Mouse (Mus musculus) heart, postnatal 14 days (tissue): ENCODE results near the gene Phgr1. TPM values are rescaled to one million over a fixed set of nuclear protein-coding genes. Genes with fewer than 3 reads are reported as not detected.
A peak's percentile ranks its signal among the peaks of the same experiment; 100 is the strongest.

Source experiments
- DNase-seq, 2 experiments: peaks; one replicate each; pipeline ENCODE4 v3.0.0; 2021 to 2022
- intact Hi-C: fragments of 180-260 bp; cut with DNase I; formaldehyde crosslinking; loops from one replicate; pipeline ENCODE4 v1.15.1; 2025
- total RNA-seq, 2 experiments: library from RNA; stranded (reverse); gene quantifications; 2 replicates each; pipeline ENCODE4 v1.2.3; 2021

Gene Phgr1
- total RNA-seq, 2 experiments from 2014 or later = not detected

DNA sequence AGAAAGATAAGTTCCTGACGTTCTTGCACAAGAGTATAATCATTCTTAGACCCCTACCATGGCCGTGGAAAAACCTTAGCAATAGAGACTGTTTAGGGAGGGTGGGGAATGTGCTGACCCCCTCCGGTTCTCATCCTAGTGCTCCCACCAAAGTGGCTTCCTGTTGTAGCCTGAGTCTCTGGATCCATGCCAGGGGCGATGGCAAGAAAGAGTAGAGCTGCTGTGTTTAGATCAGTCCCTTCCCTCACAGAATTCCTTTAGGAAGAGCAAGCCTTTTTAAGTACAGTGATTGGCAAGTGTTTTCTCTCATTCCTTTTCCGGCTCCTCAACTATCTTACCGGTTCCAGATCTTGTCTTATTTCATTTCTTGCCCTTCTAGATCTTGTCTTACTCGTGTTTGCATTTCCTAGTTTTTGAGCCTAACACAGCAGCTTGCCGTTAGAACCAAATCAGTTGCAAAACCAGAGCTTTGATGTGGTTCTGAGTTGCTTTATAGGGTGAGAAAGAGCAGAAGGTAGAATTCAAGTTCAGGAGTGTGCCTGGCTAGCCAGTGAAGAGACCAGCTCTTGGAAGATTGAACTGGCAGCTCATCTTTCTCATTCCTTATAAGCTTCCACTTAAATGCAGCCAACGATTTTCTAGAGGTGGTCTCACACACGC lies 25.1 kb upstream of the Phgr1 start:
- intact Hi-C loops = loop anchor here (2.0 kb wide), 1 partner anchor 13 kb away; no protein-coding TSS in a partner anchor
- DNase-seq = peak in 1 of 2 experiments; percentile 47

DNA sequence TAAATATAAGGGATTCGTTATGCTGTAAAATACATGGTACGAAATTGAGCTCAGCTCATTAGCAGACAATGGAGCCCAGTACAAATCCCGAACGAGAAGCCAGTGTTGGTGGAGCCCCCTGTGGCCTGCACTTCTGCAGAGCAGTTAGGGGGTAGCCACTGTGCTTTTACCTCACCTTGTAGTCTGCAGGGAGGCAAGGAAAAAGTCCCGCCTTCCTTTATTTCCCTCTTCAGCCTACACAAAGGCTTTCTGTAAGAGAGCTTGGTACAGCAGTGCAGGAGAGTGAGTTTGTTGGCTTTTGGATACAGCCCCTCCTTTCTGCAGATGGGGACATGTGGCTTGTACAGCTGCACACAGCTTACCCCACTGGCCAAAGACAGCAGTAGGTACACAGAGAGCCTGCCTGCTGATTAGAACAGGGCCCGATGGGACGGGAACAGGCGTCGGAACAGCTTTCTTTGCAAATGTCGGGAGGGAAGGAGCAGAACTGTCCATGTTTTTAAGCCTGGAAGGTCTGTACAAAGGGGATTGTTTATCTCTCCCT lies 23.2 kb upstream of the Phgr1 start:
- intact Hi-C loops = no loop called here
- peak in 1 of 2 experiments; percentile 43 for DNase-seq

DNA sequence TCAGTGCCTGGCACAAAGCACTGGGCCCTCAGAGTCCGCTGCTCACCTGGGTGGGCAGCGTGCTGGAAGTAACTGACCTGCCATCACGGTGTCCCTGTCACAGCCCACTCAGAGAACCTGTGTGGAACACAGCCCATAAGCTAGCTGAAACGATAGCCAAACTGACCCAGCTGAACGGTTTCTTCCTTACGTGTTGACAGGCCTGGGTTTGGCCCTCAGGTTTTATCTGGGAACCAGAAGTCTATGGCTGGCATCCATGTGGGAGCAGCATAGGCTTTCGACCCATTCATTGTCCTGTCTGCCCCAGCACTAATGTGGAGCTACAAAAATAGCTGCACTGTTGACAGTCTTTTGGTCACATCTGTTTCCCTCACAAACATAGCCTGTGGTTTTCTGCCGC lies 22.1 kb upstream of the Phgr1 start:
- intact Hi-C loops = no loop called here
- peak; percentile 52 to 54 for DNase-seq

DNA sequence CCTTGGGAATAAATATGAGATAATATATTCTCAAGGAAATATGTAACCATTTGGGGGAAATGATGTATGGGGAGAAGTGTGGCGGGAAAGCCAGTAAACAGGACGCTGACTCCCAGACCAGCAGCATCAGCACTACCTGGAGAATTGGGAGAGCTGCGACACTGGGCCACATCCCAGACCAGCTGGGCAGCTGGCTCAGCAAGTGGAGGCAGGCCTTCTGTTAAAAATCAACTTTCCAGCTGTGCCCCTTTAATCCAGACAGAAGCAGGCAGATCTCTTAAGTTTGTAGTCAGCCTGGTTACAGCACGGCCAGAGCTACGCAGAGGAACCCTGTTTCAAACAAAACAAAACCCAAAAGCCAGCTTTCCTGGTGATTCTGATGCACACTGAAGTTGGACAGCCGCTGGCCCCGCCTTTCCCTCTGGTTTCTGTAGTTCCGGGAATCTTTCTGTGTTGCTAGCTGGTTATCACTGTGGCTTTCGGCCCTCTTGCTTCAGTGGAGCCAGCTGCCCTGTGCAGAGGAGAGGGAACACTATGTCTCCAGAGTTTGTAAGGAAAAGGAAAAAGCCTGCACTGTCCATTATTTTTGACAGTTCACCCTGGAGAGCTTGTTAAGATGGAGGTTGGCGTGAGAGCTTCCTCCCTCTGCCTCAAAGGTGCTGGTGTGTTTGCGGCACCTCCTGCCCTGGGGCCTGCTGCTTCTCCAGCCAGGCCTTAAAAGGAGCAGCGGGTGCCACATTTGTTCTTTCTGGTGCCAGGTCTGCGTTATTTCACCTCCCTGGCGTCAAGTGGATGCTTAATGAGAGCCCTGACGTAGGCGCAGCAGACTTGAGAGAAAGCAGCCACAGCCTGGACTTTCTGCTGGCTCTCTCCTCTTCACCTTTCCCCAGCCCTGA lies 20.4 kb upstream of the Phgr1 start:
- intact Hi-C loops = no loop called here
- peak in 1 of 2 experiments; percentile 46 for DNase-seq

DNA sequence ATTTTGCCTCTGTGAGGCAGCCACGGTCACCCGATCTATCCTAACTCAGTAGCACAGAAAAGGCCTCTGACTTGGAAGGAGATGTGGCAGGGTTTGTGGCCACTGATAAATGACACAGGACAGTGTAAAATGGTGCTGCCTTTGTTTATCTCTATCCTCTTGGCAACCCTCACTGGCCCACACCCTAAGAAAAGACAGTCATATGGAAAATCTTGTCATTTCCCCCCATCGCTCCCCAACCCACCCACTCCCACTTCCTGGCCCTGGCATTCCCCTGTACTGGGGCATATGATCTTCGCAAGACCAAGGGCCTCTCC lies 19.8 kb upstream of the Phgr1 start:
- intact Hi-C loops = no loop called here
- no peak for DNase-seq

DNA sequence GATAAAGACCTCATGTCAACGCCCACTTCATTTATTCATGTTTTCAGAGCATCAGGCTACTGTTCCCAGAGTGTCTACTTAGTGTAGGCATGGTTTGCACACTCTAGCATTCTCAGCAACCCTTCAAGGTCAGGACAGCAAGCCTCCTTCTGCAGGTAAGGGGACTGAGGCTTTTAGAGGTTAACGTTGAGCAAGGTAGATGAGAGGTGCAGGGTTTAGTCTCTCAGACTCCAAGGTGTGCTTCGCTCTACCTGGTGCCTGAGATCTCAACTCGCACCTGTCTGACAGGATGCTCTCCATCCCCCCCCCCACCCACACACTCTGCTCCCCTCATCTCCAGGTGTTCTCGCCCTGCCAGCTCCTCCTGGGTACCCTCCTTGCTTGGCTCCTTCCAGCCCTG lies 18.4 kb upstream of the Phgr1 start:
- DNase-seq = no peak
- intact Hi-C loops = no loop called here

DNA sequence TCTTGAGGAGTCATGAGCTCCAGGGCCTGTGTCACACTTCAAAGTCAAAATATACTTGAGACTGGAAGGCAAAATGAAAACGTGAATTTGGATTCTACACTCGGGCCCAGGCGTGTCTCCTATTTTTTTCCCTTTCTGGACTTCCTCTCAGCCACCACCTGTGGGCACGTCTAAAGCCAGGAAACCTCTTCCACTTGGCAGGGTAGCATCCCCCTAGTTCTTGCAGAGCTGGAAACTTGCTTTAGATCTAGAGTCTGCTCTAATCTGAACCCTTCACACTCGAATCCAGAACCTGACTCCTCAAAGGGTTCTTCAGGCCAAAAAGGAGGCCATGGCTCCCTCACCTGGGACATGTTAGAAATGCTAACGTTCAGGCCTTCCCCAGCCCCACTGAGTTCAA lies 17.2 kb upstream of the Phgr1 start:
- no peak for DNase-seq
- intact Hi-C loops = no loop called here

DNA sequence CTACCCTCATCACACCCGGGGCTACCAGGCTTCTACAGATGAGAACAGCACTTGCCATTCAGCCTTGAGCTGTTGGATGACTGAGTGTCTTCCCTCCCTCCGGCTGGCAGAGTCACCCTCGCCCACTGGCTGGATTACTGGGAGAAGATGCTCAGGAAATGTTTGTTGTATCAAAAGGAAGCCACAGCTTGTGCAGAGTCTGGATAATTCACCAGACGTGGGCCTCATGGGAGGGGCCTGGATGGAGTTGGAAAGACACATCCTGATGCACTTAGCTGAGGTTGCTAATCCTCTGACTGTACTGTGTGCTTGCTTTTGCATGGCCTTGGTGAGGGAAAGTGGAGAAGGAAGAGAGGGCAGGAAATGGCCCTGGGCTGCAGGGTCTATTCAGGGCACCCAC lies 16.5 kb upstream of the Phgr1 start:
- intact Hi-C loops = no loop called here
- no peak for DNase-seq

DNA sequence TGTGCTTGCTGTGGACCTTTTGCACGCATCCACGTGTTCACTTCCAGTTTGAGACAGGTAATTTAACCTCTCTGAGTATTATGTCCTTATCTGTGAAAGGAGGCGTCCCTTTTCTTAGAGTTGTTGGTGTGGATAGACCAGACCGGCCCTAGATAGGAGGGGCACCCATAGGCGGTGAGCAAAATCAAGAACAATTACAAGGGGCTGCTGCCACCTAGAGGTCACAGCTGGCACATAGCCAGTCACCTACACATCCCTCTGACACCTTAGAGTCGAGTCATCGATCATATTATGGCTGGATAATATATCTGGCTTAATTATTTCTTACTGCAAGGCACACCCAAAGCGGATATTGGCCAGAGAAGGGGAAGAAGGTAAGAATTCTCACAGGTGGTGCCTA lies 12.7 kb upstream of the Phgr1 start:
- peak; percentile 49 to 60 for DNase-seq
- intact Hi-C loops = loop anchor here (2.0 to 10.0 kb wide), 2 partner anchors 13 to 215 kb away; no protein-coding TSS in a partner anchor

DNA sequence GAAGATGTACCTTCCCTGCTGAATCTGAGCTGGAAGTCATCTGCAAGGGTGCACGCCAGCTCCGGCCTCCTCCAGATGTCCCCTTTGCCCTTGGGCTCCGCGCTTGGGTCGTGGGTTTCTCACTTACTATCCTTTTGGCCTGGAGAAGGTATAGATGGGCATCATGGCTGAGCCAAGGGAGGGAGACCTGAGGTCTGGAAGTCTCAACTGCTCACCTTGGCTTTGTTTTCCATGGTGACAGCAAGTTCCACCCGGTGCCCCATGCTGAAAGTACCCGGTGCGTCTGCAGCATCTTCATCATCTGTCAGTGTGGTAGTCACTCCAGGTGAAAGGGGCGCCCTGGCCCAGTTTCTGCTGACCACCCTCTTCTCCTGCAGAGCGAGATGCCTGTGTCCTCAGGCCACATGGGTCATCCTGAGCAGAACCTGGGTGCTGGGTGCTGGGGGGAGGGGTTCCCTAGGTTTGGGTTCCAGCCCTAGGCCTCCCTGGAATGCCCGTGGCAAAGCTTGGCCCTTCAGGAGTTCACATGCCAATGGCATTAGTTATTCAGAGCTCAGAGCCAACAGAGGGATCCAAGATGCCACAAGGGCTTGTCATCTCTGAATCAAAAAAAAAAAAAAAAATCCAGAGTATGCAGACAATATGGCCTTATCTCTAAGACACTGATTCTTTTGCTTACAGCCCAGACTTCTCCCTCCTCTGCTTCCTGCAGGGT lies 12.1 kb upstream of the Phgr1 start:
- DNase-seq = no peak
- intact Hi-C loops = loop anchor here (2.0 to 10.0 kb wide), 2 partner anchors 14 to 214 kb away; no protein-coding TSS in a partner anchor

DNA sequence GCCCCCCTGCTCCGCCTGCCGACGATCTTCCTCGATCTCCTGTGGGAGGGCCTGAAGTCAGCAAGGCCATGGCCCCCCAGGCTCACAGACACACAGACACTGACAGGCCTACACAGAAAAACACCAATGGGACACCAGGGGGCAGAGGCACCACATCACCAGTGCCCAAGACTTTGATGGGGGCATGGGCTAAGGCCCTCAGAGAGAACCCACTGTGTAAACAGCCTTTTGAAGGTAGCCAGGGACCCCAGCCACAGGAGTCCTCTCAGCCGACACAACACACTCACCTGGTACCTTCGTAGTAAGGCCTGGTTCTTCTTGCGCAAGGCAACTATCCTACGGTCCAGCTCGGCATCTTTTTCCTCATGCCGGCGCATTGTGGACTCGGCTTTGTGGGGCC lies 11.2 kb upstream of the Phgr1 start:
- no peak for DNase-seq
- intact Hi-C loops = loop anchor here (2.0 to 10.0 kb wide), 2 partner anchors 15 to 213 kb away; no protein-coding TSS in a partner anchor

DNA sequence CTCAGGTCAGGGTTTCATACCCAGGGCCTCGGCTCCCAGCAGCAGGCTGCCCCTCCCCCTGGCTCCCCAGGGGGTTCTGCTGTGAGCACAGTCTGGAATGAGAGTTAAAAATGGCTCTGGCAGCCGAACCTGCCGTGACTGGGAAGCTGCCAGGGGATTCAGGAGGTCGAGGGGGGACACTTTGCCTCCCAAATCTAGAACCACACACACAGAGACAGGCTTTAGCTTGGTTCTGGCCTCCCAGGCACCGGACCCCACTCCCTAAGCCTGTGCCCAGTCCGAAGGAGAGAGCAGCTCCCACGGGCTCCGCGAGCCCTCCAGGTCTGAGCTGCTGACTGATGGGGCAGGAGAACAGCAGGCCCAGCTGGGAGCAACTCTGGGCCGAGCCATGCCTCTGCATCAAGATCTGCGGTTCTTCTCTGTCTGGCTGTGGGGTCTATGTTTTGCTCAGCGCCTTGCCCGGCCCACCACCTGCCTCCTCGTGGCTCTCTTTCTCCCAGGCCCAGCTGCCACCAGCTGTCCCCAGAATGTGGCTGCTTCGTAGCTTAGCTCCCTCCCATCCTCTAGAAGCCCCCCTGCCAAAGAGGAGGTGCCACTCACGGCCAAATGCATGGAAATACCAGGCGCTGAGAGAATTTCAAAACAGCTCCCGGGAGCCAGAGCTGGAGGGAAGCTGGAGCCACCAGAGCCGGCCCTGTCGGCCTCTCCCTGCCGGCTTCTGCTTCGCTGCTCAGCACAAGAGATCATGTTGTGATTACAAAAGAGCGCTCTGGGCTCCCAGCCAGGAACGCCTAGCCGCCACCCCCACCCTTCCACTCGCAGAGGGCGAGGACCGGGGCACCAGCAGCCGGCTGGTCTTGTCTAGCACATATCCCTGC lies 10.4 kb upstream of the Phgr1 start, which contains the start of gene Ccdc9b:
Gene Ccdc9b, minus strand, starts transcription at position 756 of the 878 bp plus-strand sequence.
- intact Hi-C loops = loop anchor here (2.0 to 10.0 kb wide), 2 partner anchors 15 to 213 kb away; no protein-coding TSS in a partner anchor
- peak; percentile 91 to 92 for DNase-seq

DNA sequence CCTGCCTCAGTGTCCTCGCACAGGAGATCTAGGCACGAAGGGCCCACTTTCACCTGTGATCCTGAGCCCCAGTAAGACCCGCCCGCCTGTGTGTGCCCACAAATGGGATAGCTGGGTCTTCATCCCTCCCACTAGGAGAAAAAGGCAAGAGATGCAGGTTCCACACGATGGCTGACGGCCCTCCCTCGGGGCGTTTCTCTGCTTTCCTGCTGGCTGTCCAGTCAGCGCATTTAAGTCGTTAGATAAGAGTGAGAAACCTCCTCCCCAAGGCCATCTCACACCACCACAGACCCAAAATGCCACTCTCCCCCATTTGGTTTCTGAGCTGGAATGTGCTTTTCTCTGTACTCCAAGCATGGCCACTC lies 9.8 kb upstream of the Phgr1 start:
- intact Hi-C loops = loop anchor here (10.0 kb wide), 1 partner anchor 212 kb away; no protein-coding TSS in a partner anchor
- no peak for DNase-seq

DNA sequence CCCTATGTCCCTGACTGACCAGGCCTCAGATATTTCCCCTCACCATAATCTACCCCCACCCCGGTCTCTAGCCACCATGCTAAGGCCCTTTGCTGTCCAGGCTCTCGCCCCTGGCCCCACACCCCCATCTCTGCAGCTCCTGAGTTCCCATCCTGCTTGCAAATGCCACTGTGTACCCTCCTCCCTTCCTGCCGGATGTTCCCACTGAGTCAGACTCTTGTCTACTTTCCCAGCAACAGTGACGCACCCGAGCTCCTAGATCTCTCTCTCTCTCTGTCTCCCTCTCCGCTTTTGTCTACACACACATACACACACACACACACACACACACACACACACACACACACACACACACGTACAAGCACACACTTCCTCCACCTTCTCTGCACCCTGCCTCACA lies 9.1 kb upstream of the Phgr1 start:
- intact Hi-C loops = loop anchor here (10.0 kb wide), 1 partner anchor 211 kb away; no protein-coding TSS in a partner anchor
- peak in 1 of 2 experiments; percentile 38 for DNase-seq

DNA sequence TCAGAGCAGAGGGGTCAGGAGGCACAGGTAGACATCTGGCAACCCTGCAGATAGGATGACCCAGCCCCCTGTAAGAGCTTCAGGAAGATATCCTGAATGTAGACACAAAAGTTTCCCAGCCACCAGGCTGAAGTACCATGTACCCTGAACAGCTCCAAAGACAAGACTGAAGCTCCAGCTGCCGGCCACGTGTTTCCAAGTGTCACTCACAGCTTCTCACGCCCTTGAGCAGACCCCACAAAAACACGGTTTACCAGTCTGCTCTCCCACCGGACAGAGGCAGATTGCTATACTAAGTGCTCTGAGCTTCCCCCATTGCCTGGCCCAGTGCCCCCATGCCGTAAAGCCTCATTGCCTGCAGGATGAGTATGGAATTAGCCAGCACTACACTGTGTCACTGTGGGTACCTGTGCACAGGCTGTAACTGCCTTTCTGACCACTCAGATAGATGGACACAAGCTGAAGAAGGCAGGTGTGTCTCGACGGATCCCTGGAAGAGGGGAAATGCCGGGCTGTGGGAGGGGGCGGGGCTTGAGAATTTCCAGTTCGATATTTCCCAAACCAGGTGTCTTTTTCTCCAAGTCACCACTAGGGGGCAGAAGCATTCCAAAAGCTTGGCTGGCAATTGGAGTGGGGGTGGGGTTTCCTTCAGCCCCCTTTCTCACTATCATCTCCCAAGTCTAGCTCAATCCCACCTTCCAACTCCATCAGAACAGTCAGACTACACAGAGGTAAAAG lies 8.3 kb upstream of the Phgr1 start:
- peak in 1 of 2 experiments; percentile 58 for DNase-seq
- intact Hi-C loops = loop anchor here (2.0 to 10.0 kb wide), 3 partner anchors 15 to 211 kb away; partner anchors contain the start of gene Disp2

DNA sequence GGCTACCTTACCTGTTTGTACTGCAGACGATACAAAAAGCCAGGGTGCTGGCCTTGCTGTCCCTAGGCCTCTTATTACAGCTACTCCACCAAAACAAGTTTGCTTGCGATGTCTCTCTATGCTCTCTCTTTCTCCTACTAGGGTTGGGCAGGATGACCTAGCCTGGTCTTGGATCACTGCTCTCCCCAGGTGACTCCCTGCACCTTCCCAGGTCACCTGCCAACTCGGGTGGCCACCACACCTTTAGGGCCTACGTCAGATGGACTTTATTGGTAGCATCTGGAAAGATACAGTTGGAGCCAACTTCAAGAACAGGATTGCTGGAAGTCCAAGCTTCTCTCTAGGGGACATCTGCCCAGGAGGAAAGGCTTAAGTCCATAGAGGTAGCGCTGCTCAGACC lies 7.7 kb upstream of the Phgr1 start:
- intact Hi-C loops = loop anchor here (2.0 to 10.0 kb wide), 3 partner anchors 14 to 210 kb away; partner anchors contain the start of gene Disp2
- DNase-seq = no peak

DNA sequence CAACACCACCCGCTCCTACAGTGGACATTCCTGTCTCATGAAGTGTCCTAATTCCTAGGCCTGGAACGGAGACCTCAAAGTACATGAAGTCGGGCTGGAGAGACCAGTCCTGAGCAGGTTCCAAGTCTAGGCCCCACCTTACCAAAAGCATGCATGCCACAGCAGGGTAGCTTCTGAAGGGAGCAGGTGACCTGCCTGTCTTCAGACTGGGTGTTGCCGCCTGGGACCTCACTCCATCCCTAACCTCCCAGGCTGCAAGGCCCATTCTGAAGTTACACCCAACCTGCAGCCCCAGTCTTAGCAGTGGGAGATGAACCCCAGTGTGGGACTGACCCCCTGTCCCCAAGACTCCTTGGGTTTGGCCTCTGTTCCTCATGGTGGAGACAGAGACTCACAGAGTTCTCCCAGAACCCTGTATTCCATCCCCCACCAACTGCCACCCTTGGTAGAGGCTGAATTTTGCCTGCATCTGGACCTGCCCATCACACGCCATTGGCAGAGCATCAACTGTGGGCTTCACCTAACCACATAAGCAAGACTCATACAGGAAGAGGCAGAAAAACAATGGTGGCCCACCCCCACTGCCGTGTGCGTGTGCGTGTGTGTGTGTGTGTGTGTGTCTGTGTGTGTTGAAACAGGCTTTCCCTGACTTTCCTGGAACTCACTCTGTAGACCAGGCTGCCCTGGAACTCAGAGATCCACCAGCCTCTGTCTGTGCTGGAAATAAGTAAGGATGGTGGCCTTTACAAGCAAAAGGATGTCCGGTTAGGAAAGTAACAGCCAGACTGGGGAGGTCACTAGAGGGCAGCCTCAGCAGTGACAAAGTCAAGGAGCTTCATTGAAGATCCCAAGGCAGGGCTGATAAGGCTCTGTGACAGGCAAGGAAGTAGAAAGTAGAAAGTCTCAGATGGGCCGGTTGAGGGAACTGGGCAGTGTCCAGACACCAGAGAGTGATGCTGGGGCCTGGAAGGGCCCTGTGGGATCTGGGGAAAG lies 6.2 kb upstream of the Phgr1 start:
- intact Hi-C loops = loop anchor here (10.0 kb wide), 1 partner anchor 208 kb away; no protein-coding TSS in a partner anchor

More for the DNA sequence above, 6.2 kb upstream of the Phgr1 start:
- no peak for DNase-seq
